Mouse (Mus musculus): ENCODE data around the gene Olfr1012. TPM values are rescaled to one million over a fixed set of nuclear protein-coding genes. Genes with fewer than 3 reads are reported as not detected.

The Olfr1012 gene
- not detected in 2 replicates for polyA plus RNA-seq (2014; fragmentation: Nextera tagmentation; extraction: Ambion mirVana)

GRCm38 (mm10) chr2:85762666-85763065 lies at the start of gene Olfr1012:
Olfr1012 (minus strand) TSS chr2:85762766.
- no peaks in the 10 kb centered on the region for H3K4me1 ChIP-seq (replicated peaks; ENCODE audit: control insufficient read depth, insufficient read depth, low read length)
- no peak within 1 kb of the TSS for H3K9ac ChIP-seq (ENCODE audit: low read depth, low read length)
- H3K4me3 ChIP-seq (ENCODE audit: low read depth, low read length) = no peak within 1 kb of the TSS
- H3K4me2 ChIP-seq = no peak within 1 kb of the TSS
- H3K27ac ChIP-seq (ENCODE audit: low read depth, low read length) = no peak within 1 kb of the TSS
- H3K9me3 ChIP-seq (ENCODE audit: control insufficient read depth, low read length) = no peaks in the 10 kb centered on the region
- H3K27me3 ChIP-seq (replicated peaks; ENCODE audit: control insufficient read depth, insufficient read depth, low read length) = no peaks in the 10 kb centered on the region
- no peaks in the 10 kb centered on the region for H3K36me3 ChIP-seq (ENCODE audit: control insufficient read depth, insufficient read depth, low read length)
- no peak for DNase-seq (ENCODE audit: low spot score)
- WGBS = 60% methylated on average over 1 of the region's 1 CpGs
- ATAC-seq (replicated peaks; ENCODE audit: low FRiP score) = no peak

DNA sequence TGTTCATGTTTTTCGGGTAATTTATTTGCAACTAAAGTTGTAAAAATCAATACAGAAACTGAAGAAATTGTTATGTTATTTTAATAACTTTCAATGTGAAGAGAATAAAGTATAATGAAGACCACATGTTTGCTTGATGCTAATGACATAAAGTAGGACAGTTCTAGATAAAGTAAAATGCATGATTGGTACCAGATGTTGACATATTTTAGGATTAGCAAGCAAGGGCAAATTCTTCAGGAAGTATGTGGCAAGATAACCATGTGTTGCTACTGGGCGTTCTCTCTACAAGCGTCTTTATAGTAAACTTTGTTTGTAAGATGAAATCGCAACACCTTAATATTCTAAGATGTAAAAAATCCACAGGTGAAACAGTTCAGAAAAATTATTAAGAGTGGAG lies 41.9 kb upstream of the Olfr1012 start:
- WGBS = 75% methylated on average over 4 of the region's 4 CpGs
- H3K36me3 ChIP-seq (ENCODE audit: control insufficient read depth, insufficient read depth, low read length) = no peaks in the 10 kb centered on the region
- no peak for ATAC-seq (replicated peaks; ENCODE audit: low FRiP score)
- no peaks in the 10 kb centered on the region for H3K4me1 ChIP-seq (replicated peaks; ENCODE audit: control insufficient read depth, insufficient read depth, low read length)
- no peaks in the 10 kb centered on the region for H3K27me3 ChIP-seq (replicated peaks; ENCODE audit: control insufficient read depth, insufficient read depth, low read length)
- no peak overlapping the region for H3K9ac ChIP-seq (ENCODE audit: low read depth, low read length)
- H3K9me3 ChIP-seq (ENCODE audit: control insufficient read depth, low read length) = no peaks in the 10 kb centered on the region
- no peak for DNase-seq (ENCODE audit: low spot score)
- H3K27ac ChIP-seq (ENCODE audit: low read depth, low read length) = no peak overlapping the region
- no peak overlapping the region for H3K4me3 ChIP-seq (ENCODE audit: low read depth, low read length)
- H3K4me2 ChIP-seq = no peak overlapping the region

DNA sequence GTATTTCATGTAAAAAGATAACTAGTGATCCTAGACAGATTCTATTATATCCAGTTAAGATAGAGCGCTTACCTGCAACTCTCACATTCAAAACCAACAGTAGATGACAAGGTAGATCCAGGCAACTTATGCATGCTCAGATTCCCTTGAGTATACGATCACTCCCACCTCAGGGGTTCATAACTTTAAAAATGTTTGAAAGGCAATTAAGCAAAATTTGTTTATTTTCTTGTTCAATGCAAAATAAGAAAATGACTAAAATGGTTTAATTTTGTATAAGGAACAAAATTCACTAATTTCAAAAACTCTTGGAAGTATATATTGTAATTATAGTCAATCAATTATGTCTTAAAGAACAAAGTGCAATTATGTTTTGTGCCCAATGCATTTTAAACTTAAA lies 39.9 kb upstream of the Olfr1012 start, which contains the start of gene Olfr1016:
TSS of gene Olfr1016 (minus strand) at position 101 of the 400 bp plus-strand sequence.
- H3K27me3 ChIP-seq (replicated peaks; ENCODE audit: control insufficient read depth, insufficient read depth, low read length) = no peaks in the 10 kb centered on the region
- no peaks in the 10 kb centered on the region for H3K9me3 ChIP-seq (ENCODE audit: control insufficient read depth, low read length)
- H3K4me2 ChIP-seq = no peak within 1 kb of the TSS
- DNase-seq (ENCODE audit: low spot score) (no peak), ATAC-seq (replicated peaks; ENCODE audit: low FRiP score) (no peak)
- no peaks in the 10 kb centered on the region for H3K4me1 ChIP-seq (replicated peaks; ENCODE audit: control insufficient read depth, insufficient read depth, low read length)
- no peak within 1 kb of the TSS for H3K27ac ChIP-seq (ENCODE audit: low read depth, low read length)
- H3K9ac ChIP-seq (ENCODE audit: low read depth, low read length) = no peak within 1 kb of the TSS
- H3K36me3 ChIP-seq (ENCODE audit: control insufficient read depth, insufficient read depth, low read length) = no peaks in the 10 kb centered on the region
- WGBS = 84% methylated on average over 2 of the region's 2 CpGs
- H3K4me3 ChIP-seq (ENCODE audit: low read depth, low read length) = no peak within 1 kb of the TSS

DNA sequence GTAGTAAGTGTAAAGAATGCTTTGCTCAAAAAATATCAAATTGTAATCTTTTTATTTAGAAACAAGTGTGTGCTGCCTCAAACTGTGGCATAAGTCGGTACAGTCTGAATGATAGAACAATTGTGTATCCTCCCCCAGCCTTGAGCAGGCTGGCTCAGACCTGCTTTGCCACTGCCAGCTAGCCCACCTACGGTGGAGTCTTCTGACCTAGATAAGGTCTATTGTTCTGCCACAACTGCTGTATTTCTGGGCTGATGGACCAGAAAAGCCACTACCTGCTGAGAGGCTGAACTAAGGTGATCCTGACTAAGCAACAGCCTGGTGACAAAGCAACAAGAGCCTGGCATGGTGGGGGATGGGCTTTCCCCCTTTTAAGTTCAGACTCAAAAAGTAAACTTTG lies 29.8 kb upstream of the Olfr1012 start:
- H3K36me3 ChIP-seq (ENCODE audit: control insufficient read depth, insufficient read depth, low read length) = no peaks in the 10 kb centered on the region
- H3K4me3 ChIP-seq (ENCODE audit: low read depth, low read length) = no peak overlapping the region
- no peaks in the 10 kb centered on the region for H3K4me1 ChIP-seq (replicated peaks; ENCODE audit: control insufficient read depth, insufficient read depth, low read length)
- no peak overlapping the region for H3K9ac ChIP-seq (ENCODE audit: low read depth, low read length)
- H3K27me3 ChIP-seq (replicated peaks; ENCODE audit: control insufficient read depth, insufficient read depth, low read length) = no peaks in the 10 kb centered on the region
- peak; percentile 34; the same call in 1 of the 2 replicates for ATAC-seq (replicated peaks; ENCODE audit: low FRiP score)
- WGBS = 58% methylated on average over 2 of the region's 2 CpGs
- no peaks in the 10 kb centered on the region for H3K9me3 ChIP-seq (ENCODE audit: control insufficient read depth, low read length)
- no peak for DNase-seq (ENCODE audit: low spot score)
- no peak overlapping the region for H3K4me2 ChIP-seq
- H3K27ac ChIP-seq (ENCODE audit: low read depth, low read length) = no peak overlapping the region

DNA sequence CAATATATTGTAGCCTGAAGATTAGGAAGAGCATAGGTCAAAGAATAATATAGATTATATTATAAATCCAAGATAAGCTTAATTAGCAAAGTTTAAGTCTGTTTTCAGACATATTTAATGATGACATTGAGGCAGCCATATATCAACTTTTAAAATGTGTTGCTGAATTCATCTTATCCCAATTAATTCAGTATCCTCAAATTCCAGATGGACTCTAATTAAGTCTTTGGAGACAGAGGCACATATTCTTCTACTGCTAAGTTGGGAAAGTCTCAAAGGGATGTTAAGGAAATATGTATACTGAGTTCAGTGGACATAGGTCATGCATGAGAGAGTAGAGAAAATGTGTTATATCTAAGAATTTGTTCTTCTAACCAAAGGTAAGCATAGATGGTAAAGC lies 19.2 kb upstream of the Olfr1012 start, which contains the start of gene Olfr1015:
TSS of gene Olfr1015 (plus strand) at position 301 of the 400 bp plus-strand sequence.
- DNase-seq (ENCODE audit: low spot score) = no peak
- ATAC-seq (replicated peaks; ENCODE audit: low FRiP score) = no peak
- Histone ChIP-seq H3K9ac (ENCODE audit: low read depth, low read length) (no peak within 1 kb of the TSS), H3K36me3 (ENCODE audit: control insufficient read depth, insufficient read depth, low read length) (no peaks in the 10 kb centered on the region), H3K27me3 (replicated peaks; ENCODE audit: control insufficient read depth, insufficient read depth, low read length) (no peaks in the 10 kb centered on the region), H3K4me2 (no peak within 1 kb of the TSS), H3K9me3 (ENCODE audit: control insufficient read depth, low read length) (no peaks in the 10 kb centered on the region), H3K4me3 (ENCODE audit: low read depth, low read length) (no peak within 1 kb of the TSS), H3K27ac (ENCODE audit: low read depth, low read length) (no peak within 1 kb of the TSS), H3K4me1 (replicated peaks; ENCODE audit: control insufficient read depth, insufficient read depth, low read length) (no peaks in the 10 kb centered on the region)

GRCm38 (mm10) chr2:85772413-85772812 lies 9.8 kb upstream of the Olfr1012 start, which contains the start of gene Olfr1014:
Olfr1014 (plus strand) TSS chr2:85772713.
- no peak within 1 kb of the TSS for H3K9ac ChIP-seq (ENCODE audit: low read depth, low read length)
- no peaks in the 10 kb centered on the region for H3K4me1 ChIP-seq (replicated peaks; ENCODE audit: control insufficient read depth, insufficient read depth, low read length)
- no peaks in the 10 kb centered on the region for H3K9me3 ChIP-seq (ENCODE audit: control insufficient read depth, low read length)
- H3K36me3 ChIP-seq (ENCODE audit: control insufficient read depth, insufficient read depth, low read length) = no peaks in the 10 kb centered on the region
- no peak within 1 kb of the TSS for H3K27ac ChIP-seq (ENCODE audit: low read depth, low read length)
- DNase-seq (ENCODE audit: low spot score) = no peak
- no peaks in the 10 kb centered on the region for H3K27me3 ChIP-seq (replicated peaks; ENCODE audit: control insufficient read depth, insufficient read depth, low read length)
- no peak within 1 kb of the TSS for H3K4me2 ChIP-seq
- H3K4me3 ChIP-seq (ENCODE audit: low read depth, low read length) = no peak within 1 kb of the TSS
- no peak for ATAC-seq (replicated peaks; ENCODE audit: low FRiP score)

DNA sequence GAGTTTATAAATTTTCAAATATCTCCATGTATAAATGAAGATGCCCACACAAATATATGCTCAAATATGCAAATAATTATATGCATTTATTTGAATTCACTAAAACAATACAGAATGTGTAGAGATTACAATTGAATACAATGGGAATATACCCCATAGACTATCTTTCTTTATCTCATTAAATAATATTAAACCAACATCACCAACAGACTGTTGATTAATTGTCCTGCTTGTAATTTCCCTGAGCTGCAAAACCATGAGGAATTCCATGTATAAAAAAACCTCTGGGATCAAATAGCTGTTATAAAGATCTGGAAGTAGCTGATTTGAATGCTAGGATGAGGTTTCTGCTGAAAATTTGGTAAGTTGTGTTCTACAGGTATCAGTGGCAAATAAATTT lies 4.2 kb upstream of the Olfr1012 start, which contains the start of gene Olfr1013:
TSS of gene Olfr1013 (plus strand) at position 301 of the 400 bp plus-strand sequence.
- ATAC-seq (replicated peaks; ENCODE audit: low FRiP score) (no peak), DNase-seq (ENCODE audit: low spot score) (no peak)
- Histone ChIP-seq H3K9me3 (ENCODE audit: control insufficient read depth, low read length) (no peaks in the 10 kb centered on the region), H3K4me2 (no peak within 1 kb of the TSS), H3K9ac (ENCODE audit: low read depth, low read length) (no peak within 1 kb of the TSS), H3K27me3 (replicated peaks; ENCODE audit: control insufficient read depth, insufficient read depth, low read length) (no peaks in the 10 kb centered on the region), H3K27ac (ENCODE audit: low read depth, low read length) (no peak within 1 kb of the TSS), H3K36me3 (ENCODE audit: control insufficient read depth, insufficient read depth, low read length) (no peaks in the 10 kb centered on the region), H3K4me1 (replicated peaks; ENCODE audit: control insufficient read depth, insufficient read depth, low read length) (no peaks in the 10 kb centered on the region), H3K4me3 (ENCODE audit: low read depth, low read length) (no peak within 1 kb of the TSS)

DNA sequence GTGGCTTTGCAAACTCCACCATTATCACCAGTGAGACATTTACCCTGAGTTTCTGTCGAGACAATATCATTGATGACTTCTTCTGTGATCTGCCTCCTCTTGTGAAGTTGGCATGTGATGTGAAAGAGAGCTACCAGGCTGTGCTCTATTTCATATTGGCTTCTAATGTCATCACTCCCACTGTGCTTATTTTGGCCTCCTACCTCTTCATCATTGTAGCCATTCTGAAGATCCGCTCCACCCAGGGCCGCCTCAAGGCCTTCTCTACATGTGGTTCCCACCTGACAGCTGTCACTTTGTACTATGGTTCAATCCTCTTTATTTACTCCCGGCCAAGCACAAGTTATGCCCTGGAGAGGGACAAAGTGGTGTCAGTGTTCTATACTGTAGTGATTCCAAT lies 8.7 kb downstream of the Olfr1012 start:
- no peak overlapping the region for H3K9ac ChIP-seq (ENCODE audit: low read depth, low read length)

GRCm38 (mm10) chr2:85725793-85726192 lies 36.8 kb downstream of the Olfr1012 start:
- Histone ChIP-seq H3K4me1 (replicated peaks; ENCODE audit: control insufficient read depth, insufficient read depth, low read length) (no peaks in the 10 kb centered on the region), H3K27me3 (replicated peaks; ENCODE audit: control insufficient read depth, insufficient read depth, low read length) (no peaks in the 10 kb centered on the region), H3K27ac (ENCODE audit: low read depth, low read length) (no peak overlapping the region), H3K4me3 (ENCODE audit: low read depth, low read length) (no peak overlapping the region), H3K4me2 (no peak overlapping the region), H3K9me3 (ENCODE audit: control insufficient read depth, low read length) (no peaks in the 10 kb centered on the region), H3K9ac (ENCODE audit: low read depth, low read length) (no peak overlapping the region), H3K36me3 (ENCODE audit: control insufficient read depth, insufficient read depth, low read length) (no peaks in the 10 kb centered on the region)
- no peak for DNase-seq (ENCODE audit: low spot score)
- ATAC-seq (replicated peaks; ENCODE audit: low FRiP score) = no peak
- 11% methylated on average over 3 of the region's 3 CpGs for WGBS

More for the DNA sequence above, 8.7 kb downstream of the Olfr1012 start:
- 81% methylated on average over 4 of the region's 4 CpGs for WGBS
- Histone ChIP-seq H3K36me3 (ENCODE audit: control insufficient read depth, insufficient read depth, low read length) (no peaks in the 10 kb centered on the region), H3K4me2 (no peak overlapping the region), H3K27me3 (replicated peaks; ENCODE audit: control insufficient read depth, insufficient read depth, low read length) (no peaks in the 10 kb centered on the region), H3K9me3 (ENCODE audit: control insufficient read depth, low read length) (no peaks in the 10 kb centered on the region), H3K4me3 (ENCODE audit: low read depth, low read length) (no peak overlapping the region), H3K4me1 (replicated peaks; ENCODE audit: control insufficient read depth, insufficient read depth, low read length) (no peaks in the 10 kb centered on the region), H3K27ac (ENCODE audit: low read depth, low read length) (no peak overlapping the region)
- no peak for DNase-seq (ENCODE audit: low spot score)
- ATAC-seq (replicated peaks; ENCODE audit: low FRiP score) = no peak
